Comparison of ENCODE assay signal across 34 mouse cellular contexts in the genomic region with DNA sequence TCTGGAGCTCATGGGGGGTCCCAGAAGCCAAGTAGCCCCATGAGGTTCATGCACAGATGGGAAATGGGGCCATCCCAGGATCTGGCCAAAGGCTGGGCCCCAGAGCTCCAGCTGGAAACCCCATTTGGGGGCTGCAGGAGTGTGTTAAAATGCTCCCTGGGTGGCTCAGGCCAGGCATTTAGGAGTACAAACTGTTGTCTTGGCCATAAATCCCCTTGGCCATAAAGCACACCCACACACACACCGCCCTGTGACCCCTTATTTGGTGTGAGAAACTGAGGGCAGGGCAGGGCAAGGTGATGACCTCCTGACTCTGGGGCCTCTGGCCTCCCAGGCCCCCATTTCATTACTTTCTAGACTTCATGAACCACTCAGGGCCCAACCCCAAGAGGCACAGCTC.
"Had no signal": no experiment of that assay in that cellular context is flagged by ENCODE, and none has a peak within 500 bp of the region (broad histone marks: within the 10 kb centered on the region; RNA-seq: fewer than 3 reads in every experiment).

No protein-coding gene starts in this region.

- H3K4me3 ChIP-seq: heart, embryonic 12.5 days; heart, embryonic 13.5 days; heart, embryonic 15.5 days; hindbrain, embryonic 10.5 days; hindbrain, embryonic 12.5 days; hindbrain, embryonic 13.5 days; hindbrain, embryonic 15.5 days; intestine, embryonic 15.5 days; kidney, embryonic 15.5 days; layer of hippocampus, adult 2 months had no signal

- DNase-seq: heart, postnatal 10 days; heart, postnatal 14 days; heart, postnatal 36 days; heart, postnatal 4 days; kidney, adult 11 months; kidney, adult 18-20 months; kidney, adult 2 months; kidney, adult 8-10 months; kidney, adult 9 months; kidney, postnatal 10 days; kidney, postnatal 14 days; kidney, postnatal 25 days; kidney, postnatal 36 days; kidney, postnatal 4 days; layer of hippocampus, adult 9-11 months; layer of hippocampus, postnatal 36 days had no signal

- H3K27me3 ChIP-seq: heart, embryonic 15.5 days; hindbrain, embryonic 12.5 days; hindbrain, embryonic 13.5 days; hindbrain, embryonic 15.5 days; intestine, embryonic 15.5 days; kidney, embryonic 15.5 days had no signal

- H3K9ac ChIP-seq: heart, embryonic 12.5 days; heart, embryonic 13.5 days; heart, embryonic 15.5 days; hindbrain, embryonic 12.5 days; hindbrain, embryonic 13.5 days; hindbrain, embryonic 14.5 days; hindbrain, embryonic 15.5 days; intestine, embryonic 15.5 days; kidney, embryonic 15.5 days had no signal

- H3K9me3 ChIP-seq: heart, embryonic 12.5 days; heart, embryonic 13.5 days; heart, embryonic 15.5 days; hindbrain, embryonic 10.5 days; hindbrain, embryonic 12.5 days; hindbrain, embryonic 13.5 days; hindbrain, embryonic 15.5 days; intestine, embryonic 15.5 days; kidney, embryonic 15.5 days had no signal

- H3K4me2 ChIP-seq: heart, embryonic 11.5 days; heart, embryonic 12.5 days; heart, embryonic 13.5 days; heart, embryonic 15.5 days; hindbrain, embryonic 12.5 days; hindbrain, embryonic 13.5 days; hindbrain, embryonic 14.5 days; hindbrain, embryonic 15.5 days; intestine, embryonic 15.5 days; kidney, embryonic 15.5 days had no signal

- ATAC-seq: hindbrain, embryonic 16.5 days; hindbrain, postnatal 0 days; inflammation-experienced regulatory T-cells, adult 6 months; intestine, embryonic 15.5 days; intestine, embryonic 16.5 days; intestine, postnatal 0 days had no signal

- H3K36me3 ChIP-seq: heart, embryonic 12.5 days; heart, embryonic 13.5 days; heart, embryonic 15.5 days; hindbrain, embryonic 10.5 days; hindbrain, embryonic 12.5 days; hindbrain, embryonic 13.5 days; hindbrain, embryonic 15.5 days; intestine, embryonic 15.5 days; kidney, embryonic 15.5 days had no signal

- H3K4me1 ChIP-seq: heart, embryonic 12.5 days; hindbrain, embryonic 12.5 days; hindbrain, embryonic 13.5 days; hindbrain, embryonic 15.5 days; intestine, embryonic 15.5 days had no signal

- H3K27ac ChIP-seq: heart, embryonic 13.5 days; heart, embryonic 15.5 days; hindbrain, embryonic 10.5 days; hindbrain, embryonic 12.5 days; hindbrain, embryonic 13.5 days; hindbrain, embryonic 14.5 days; hindbrain, embryonic 15.5 days; hindbrain, postnatal 0 days; intestine, embryonic 15.5 days; kidney, embryonic 15.5 days; kidney, postnatal 0 days; layer of hippocampus, adult 2 months had no signal
